Mouse (Mus musculus) kidney, adult 2 months (tissue): ENCODE measurements around the gene Wsb1.

ENCODE experiments used
- CTCF ChIP-seq: fragments of 200-500 bp; conservative IDR thresholded peaks from 2 replicates; pipeline ENCODE4 v1.5.1; 2011; ENCODE audit warnings: low read depth, mild to moderate bottlenecking, control low read depth, low read length, moderate library complexity, mixed read lengths; ENCODE audit not compliant: insufficient read depth, insufficient read length
- POLR2A ChIP-seq: fragments of 200-500 bp; IDR thresholded peaks from one replicate; pipeline ENCODE4 v1.6.1; 2011; ENCODE audit warnings: low read depth, low read length, control low read depth

DNA sequence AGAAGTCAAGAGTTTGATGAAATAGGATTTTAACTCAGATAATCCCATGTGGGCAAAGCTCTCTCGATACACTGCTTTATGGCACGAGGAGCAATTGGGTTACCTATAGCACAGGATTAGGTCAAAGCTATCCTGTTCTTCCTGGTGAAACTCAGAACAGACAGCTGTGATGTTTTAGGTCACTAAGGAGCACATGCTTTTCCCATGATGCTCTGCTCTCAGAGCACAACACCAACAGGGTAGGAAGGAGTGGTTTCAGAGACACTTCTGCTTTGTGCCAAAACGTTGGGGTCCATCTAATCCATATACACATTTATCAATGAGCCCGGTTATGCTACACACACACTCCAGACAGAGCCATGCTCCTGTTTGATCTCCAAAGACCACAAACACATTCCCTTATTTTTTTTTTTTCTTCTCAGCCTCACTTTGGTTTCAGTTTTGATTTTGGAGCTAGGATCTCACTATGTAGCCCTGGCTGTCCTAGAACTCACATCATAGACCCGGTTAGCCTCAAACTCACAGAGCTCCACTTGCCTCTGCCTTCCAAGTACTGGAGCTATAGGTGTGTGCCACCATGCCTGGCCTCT is 44.5 kb downstream of the Wsb1 start:
- TF ChIP-seq CTCF (no peak), POLR2A (no peak)
